Mouse (Mus musculus) 3134 (cell line): ENCODE results near the gene Arfgef2.

Experiments
- DNase-seq: peaks from one replicate; pipeline ENCODE4 v3.0.0-alpha.2; 2011; ENCODE audit warnings: low spot score; ENCODE audit not compliant: insufficient read length; ENCODE audit errors: extremely low read depth

The Arfgef2 gene

DNA sequence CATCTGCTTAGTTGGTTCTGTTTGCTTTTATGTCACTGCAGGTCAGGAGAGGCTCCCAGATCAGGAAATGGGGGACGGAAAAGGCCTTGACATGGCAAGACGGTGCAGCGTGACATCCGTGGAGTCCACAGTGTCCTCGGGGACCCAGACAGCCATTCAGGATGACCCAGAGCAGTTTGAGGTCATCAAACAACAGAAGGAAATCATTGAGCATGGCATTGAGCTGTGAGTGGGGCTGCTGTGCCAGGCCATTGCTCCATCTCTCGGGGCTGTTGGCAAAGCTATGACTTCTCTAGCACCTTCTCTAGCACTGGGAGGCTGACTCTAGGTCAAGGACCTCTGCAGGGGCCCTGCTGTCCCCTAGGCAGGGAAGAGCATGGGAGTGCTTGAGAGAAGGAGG, 51.0 kb downstream of the Arfgef2 start:
- no peak for DNase-seq

DNA sequence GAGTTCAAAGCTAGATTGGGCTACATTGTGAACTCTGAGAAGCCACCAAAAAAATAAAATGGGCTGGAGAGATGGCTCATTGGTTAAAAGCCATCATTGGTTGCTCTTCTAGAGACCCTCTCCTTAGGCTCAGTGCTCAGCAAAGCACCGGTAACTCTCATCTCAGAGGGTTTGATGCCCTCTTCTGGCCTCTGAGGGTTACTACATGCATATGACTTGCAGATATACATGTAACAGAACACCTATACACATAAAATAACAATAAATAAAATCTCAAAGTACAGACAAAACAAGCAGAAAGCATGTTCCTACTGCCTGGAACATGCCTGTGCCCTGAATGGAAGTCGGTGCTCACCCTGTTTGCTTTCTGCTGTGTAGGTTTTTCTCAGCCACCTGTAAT, 51.7 kb downstream of the Arfgef2 start:
- no peak for DNase-seq

DNA sequence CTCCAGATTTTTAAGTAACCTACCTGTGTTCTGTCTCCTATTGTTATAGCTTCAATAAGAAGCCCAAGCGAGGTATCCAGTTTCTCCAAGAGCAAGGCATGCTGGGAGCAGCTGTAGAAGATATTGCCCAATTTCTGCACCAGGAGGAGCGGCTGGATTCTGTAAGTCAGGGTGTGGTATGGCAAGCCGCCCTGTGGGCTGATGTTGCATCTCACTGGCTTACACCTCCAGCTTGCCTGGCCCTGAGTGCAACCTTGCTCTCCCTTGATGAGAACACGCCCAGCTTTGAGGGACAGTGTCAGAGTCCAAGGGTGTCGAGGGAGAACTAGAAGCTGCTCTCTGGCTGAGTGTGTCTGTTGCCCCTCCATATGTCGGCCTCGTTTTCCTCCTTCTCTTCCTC, 53.8 kb downstream of the Arfgef2 start:
- DNase-seq, result no peak

DNA sequence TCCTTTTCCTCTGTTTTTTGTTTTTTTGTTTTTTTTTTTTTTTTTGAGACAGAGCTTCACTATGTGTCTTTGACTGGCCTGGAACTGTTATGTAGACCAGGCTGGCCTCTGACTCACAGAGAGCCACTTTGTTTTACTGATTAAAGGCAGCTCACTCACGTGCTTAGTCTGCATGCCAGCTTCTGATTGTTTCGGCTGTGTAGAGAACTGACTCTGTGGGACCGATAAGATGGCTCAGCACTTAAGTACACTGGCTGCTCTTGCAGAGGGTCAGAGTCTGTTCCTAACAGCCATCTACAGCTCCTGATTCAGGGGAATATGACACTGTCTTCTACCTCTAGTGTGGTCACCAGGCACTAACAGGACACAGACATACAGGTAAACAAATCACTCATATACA, 57.1 kb downstream of the Arfgef2 start:
- no peak for DNase-seq

DNA sequence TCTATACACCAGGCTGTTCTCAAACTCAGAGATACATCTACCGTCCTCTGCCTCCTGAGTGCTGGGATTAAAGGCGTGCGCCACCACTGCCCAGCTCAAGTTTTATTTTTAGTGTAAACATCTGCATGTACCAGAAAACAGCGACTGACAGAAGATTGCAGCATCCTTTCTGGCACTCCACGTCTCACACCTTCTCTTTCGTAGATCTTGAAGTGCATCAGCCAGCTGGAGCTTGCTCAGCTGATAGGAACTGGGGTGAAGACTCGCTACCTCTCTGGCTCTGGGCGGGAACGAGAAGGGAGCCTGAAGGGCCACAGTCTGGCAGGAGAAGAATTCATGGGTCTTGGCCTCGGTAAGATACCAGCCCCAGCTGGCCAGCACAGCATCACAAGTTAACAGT, 60.1 kb downstream of the Arfgef2 start:
- no peak for DNase-seq

DNA sequence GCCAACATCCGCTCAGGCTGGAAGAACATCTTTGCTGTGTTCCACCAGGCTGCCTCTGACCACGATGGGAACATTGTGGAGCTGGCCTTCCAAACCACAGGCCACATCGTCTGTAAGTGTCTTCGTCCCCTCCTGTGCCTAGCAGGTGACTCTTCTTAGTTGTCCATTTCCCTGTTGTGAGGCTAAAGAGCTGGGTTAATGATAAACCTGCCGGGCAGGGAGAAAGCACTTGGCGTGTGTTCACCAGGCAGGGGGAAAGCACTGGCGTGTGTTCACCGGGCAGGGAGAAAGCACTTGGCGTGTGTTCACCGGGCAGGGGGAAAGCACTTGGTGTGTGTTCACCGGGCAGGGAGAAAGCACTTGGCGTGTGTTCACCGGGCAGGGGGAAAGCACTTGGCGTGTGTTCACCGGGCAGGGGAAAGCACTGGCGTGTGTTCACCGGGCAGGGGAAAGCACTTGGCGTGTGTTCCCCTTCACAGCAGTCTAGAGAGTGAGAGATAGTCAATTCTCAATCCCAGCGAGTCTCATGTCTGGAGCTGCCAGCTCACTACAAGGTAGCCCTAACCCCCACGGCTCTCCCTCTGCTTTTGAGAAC, 65.0 kb downstream of the Arfgef2 start:
- no peak for DNase-seq

DNA sequence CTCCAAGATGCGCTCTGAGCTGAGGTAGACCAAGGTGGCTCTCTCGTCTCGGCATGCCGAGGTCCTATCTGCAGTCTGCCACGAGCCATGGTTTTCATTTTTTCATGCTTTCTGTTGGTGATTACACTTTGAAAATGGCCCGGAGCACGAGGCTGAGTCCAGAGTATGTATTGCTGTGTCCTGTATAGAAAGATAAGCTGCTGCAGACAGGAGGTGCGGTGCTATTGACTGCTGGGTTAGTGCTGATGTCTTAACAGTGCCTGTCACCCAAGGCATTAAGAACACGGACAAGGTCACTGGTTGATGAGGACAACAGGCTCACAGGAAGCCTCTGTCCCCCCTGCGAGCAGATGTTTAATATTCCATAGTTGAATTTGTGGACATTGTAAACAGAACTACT, 65.5 kb downstream of the Arfgef2 start:
- no peak for DNase-seq

DNA sequence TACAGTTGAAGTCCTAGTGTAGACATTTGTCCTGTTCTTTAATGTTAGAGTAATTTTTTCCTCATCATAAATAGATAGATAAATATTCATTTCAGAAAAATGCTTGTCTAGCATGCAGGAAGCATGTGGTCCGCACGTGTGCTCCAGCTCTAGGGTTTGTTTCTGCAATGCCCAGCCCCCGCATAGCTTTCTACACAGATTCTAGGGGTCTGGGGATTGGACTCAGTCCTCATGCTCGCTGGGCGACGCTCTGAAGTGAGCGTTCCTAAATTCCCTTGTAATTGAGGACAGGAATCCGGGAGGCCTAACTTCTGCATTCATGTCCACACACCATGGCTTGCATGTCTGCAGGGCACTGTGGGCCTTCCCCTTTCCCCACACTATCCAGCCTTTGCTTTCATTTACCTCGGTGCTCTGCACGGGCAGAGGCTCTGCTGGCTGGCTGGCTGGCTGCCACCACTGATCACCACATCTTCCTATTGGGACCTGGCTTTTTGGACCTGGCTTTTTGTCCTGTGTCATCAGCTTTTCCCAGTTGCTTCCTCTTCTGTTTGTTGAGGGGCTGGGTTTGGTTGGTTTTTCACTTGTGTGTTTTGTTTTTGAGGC, 69.4 kb downstream of the Arfgef2 start:
- no peak for DNase-seq

DNA sequence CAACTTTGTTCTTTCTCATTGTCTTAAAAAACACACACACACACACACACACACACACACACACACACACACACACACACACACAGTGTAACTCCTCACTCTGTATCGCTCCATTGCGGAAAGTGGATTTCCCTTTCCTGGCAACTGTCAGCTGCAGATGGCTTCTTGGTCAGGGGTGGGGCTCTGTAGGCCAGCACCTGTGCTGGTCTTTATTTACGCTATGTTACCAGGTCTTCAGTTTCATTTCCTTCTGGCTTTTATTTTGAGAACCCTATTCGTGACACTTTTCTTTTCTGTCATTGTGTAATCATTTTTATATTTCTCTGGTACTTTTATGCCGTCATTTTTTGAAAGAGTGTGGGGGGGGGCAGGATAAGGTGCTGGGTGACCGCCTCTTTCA, 70.2 kb downstream of the Arfgef2 start:
- no peak for DNase-seq

DNA sequence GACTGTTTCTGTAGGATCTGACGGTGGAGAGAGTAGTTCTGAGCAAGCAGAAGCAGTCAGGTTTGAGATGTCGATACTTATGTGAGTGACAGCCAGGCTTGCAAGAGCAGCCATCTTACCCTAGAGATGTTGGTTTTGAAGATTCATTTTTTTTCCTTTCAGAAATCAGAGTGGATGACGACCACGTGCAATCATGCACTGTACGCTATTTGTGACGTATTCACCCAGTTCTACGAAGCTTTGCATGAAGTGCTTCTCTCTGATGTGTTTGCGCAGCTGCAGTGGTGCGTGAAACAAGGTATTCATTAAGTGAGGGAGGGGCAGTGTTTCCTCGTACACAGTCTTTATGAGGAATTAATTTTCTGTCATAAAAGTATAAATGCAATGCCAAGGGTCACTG, 70.9 kb downstream of the Arfgef2 start:
- no peak for DNase-seq

DNA sequence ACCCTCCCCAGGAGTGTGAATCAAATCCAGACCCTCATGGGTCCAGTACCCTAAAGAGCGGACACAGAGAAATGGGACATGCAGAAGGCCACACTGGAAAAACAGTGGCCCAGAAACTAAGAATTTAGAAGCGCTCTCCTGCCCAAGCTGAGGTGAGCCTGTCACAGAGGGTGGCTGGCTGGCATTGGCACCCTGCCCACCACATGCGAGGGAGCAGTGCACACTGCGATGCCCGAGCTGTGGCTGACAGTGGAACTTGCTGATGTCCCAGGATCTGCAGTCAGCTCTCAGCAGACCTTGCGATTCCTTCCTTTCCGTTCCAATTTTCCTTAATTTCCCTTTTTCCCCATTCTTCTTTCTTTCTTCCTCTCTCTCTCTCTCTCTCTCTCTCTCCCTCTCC, 79.7 kb downstream of the Arfgef2 start:
- no peak for DNase-seq

DNA sequence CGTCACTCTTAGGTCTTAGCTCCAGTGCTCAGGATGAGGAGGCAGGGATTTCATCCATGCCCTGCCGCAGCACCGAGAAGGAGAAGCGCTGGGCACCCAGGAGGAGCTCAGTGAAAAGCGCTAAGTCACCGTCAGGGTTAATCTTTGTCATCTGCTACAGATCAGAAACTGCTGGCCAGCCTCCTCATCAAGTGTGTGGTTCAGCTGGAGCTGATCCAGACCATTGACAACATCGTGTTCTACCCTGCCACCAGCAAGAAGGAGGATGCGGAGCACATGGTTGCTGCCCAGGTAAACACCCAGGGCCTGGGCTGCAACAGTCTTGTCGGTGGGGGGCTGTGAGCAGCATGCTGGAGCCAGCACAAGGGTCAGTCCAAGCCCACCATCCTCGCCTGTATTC, 80.2 kb downstream of the Arfgef2 start:
- DNase-seq, result no peak

DNA sequence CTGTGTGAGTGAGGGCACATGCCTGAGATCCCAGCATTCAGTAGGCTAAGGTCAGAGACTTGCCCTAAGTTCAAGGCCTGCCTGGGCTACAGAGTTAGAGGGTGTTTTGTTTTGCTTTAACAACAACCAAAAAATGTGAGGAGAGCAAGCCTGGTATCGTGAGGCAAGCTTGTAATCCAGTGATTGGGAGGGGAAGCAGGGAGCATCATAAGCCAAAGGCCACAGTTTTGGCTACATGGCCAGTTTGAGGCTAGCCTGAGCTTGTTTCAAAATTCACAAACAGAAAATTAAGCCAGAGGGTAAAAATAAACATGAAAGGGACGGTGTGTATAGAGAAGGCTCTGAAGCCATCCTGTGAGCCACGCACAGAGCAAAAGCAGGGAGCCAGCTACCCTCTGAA, 80.8 kb downstream of the Arfgef2 start:
- DNase-seq, result no peak

DNA sequence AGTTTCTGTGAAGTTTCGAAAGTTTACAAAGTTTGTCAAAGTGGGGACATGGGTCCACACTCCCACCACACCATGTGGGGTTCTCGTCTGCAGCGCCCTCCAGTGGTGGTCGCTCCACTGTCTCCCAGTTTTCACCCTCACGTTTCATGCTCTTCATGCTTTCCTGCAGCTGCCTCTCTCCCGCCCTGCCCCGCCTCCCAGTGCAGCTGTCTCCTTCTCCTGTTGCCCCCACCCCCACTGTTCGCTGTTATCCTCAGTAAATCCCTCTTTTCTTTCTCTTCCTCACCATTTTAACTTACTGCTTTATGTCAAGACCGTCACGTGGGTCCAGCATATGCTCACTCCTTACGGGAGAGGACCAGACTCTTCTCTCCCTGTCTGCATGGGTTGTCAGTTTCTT, 82.4 kb downstream of the Arfgef2 start:
- peak; percentile 21 for DNase-seq

DNA sequence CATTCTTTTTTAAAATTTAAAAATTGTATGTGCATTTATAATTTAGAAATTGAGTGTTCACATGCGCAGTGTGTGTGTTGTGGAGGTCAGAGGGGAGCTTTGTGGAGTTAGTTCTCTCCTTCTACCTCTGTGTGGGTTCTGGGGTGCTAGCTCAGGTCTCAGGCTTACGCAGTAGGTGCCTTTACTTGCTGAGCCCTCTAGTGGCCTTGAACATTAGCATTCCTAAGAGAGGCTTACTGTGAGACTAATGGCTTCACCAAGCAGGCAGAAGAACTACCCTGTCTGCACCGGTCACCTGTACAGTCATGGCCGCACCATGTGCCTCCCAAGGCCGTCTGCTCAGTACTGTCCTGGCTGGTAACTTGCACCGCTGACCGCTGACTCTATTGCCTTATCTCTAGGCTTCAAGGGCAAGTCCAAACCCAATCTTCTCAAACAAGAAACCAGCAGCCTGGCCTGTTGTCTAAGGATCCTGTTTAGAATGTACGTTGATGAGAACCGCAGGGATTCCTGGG, 86.0 kb downstream of the Arfgef2 start:
- no peak for DNase-seq

DNA sequence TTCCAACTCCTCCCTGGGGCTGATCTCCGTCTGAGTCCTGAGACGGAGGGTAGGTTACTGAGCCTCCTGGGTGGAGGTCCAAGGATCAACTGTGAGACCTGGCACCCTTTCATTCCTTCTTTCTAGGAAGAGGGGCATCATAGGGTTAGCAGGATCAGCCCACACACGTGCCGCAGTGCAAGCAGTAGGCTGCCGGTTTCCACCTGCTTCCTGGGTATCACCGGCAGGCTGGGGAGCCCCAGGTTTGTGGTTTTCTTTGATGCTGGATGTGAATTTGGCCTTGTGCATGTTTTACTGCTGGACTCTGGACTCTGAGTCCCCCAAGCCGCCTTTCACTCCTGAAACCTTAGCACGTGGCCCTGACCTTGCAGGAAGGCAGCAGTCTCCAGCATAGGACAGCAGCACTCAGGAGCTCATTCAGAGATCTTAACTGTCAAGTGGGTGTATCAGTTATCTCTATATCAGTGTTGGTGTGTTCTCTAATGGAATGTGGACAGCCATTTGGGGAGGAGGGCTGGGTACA, 86.8 kb downstream of the Arfgef2 start:
- DNase-seq, result no peak

DNA sequence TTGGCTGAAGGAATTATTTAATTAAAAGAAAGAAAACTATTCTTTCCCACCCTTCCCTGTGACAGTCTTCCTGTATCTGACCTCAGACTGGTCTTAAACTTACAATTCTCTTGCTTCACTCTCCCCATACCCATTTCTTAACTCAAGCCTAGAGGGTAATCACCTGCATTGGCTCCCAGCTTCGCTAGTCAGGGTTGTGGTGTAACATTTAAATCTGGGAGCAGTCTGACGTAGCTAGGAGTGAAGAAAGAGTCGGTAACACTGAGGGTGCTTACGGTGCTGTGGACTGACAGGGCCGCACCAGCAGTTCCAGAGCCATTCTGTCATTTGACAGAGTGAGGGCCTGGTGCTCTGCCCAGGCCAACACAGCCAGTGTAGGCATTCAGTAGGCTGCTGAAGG, 87.6 kb downstream of the Arfgef2 start:
- no peak for DNase-seq

DNA sequence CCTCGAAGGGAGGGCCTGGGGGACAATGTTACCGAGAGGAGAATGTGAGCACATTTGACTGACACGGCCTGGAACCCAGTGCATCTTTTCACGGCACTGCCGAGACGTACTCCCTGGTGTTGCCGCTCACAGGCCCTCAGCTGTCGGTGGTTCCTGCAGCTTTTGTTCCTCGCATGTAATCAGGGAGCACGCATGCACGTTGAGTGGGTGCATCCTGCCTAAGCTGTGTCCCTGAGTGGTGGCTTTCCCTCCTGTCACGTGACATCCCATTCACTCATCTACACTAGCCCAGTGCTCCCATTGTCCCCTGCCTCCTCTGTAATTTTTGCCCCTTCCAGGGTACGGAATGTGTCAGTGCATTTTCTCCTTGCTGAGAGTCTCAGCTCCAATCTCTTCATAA, 91.0 kb downstream of the Arfgef2 start:
- DNase-seq, result no peak

DNA sequence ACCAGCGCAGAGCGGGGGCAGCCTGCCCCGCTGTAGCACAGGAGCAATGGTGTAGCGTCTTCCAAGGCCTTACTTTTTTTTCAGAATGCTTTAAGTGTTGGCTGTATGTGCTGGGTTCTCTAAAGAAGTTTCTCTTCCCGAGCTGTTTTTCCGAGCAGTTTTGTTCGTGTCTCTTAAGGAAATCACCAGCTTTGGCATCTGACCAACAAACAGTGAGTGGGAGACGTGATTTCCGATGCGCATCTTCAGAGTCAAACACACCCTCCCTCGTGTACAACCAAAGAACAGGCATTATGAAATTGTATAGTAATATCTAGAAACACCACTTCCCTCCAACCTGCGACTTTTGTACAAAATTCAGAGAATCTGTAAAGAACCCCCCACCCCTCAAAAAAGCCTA, 91.6 kb downstream of the Arfgef2 start:
- DNase-seq, result no peak

DNA sequence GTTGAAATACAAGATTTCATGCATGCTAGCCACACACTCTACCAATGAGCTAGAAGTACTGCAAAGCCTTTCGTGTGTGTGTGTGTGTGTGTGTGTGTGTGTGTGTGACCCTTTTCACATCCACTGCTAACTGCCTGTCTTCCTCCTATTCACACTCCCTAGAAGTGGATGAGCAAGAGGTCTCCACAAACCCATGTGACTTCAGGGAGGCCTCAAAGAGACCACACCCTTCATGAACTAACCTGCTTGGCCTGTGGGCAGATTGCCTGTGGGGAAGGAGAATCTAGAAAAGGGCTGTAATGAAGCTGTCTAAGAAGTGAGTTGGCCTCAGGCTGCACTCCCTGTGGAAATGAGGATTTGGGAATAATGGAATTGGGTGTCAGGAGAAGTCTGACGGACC, 93.8 kb downstream of the Arfgef2 start:
- DNase-seq, result no peak

DNA sequence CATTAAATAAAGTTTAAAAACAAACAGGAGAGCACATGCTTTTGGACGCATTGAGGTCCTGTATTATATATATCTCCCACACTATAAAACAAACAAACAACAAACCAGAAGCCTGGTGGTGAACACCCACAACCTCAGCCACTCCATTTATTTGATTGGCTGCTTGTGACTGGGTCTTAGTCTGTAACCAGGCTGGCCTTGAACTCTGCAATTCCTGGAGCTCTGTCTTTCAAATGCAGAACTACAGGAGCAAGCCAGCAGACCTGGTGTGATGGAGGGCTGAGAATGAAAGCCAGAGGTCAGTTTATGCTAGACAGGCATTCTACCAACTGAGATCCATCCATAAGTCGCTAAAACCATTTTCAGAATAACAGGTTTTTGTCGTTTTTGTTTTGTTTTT, 94.4 kb downstream of the Arfgef2 start:
- DNase-seq, result no peak

DNA sequence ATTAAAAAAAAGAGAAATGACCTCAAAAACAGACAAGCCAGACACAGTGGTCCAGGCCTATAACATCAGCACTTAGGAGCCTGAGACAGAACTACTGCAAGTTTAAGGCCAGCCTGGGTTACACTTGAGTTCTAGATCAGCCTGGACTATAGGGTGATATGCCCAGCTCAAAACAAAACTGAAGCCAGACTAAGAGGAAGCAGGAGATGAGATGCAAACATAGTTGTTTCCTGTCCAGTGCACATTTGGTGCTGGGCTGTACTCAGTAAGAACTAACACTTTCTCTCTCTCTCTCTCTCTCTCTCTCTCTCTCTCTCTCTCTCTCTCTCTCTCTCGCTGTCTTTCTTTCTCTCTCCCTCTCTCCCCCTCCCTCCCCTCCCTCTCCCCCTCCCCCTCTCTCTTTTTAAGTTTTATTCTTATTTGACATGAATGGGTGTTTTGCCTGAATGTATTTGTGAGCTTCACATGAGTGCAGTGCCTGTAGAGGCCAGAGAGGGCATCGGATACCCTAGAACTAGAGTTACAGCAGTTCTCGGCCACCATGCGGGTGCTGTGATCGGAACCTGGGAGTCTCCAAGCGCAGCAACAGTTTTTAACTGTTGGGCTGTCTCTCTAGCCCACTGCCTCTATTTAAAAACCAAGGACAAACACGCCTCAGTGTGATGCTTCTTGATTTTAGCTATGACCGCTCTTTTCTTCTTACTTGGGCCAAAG, 95.6 kb downstream of the Arfgef2 start:
- DNase-seq, result no peak
